Mouse (Mus musculus) ES-E14 (cell line): ENCODE data around the gene Rbm5.

ENCODE experiments used
- HCFC1 ChIP-seq: IDR thresholded peaks from 2 replicates; pipeline ENCODE4 v1.6.1; 2012; ENCODE audit warnings: low read length, inconsistent platforms, borderline replicate concordance; ENCODE audit not compliant: insufficient read depth
- MAFK ChIP-seq: IDR thresholded peaks from 2 replicates; pipeline ENCODE4 v1.6.1; 2014; ENCODE audit warnings: mild to moderate bottlenecking, low read depth, low read length, inconsistent platforms; ENCODE audit not compliant: insufficient read depth
- ZNF384 ChIP-seq: IDR thresholded peaks from 2 replicates; pipeline ENCODE4 v1.6.1; 2012; ENCODE audit warnings: low read depth, low read length, inconsistent platforms

- TF ChIP-seq ZNF384, result no peak
- TF ChIP-seq MAFK, result no peak
- TF ChIP-seq HCFC1, result no peak
Observed at GRCm38 (mm10) chr9:107791714-107792113, 20.9 kb upstream of the Rbm5 start.
